Mouse (Mus musculus): ENCODE data around the gene Fam189a2. TPM values are rescaled to one million over a fixed set of nuclear protein-coding genes. Genes with fewer than 3 reads are reported as not detected.

Gene Fam189a2
- polyA plus RNA-seq, 1 experiment: 6.4 TPM

- Histone ChIP-seq H3K27ac (ENCODE audit: insufficient read depth, low read depth, low read length) (no peak overlapping the region), H3K4me1 (ENCODE audit: control insufficient read depth, insufficient read depth, insufficient read length, low read length) (peaks cover 8% of the 10 kb centered on the region), H3K4me3 (ENCODE audit: low read depth, low read length) (no peak overlapping the region), H3K36me3 (ENCODE audit: control insufficient read depth, insufficient read depth, low read length) (no peaks in the 10 kb centered on the region; the same call in 1 of the 2 replicates), H3K27me3 (ENCODE audit: control insufficient read depth, insufficient read depth, low read length) (no peaks in the 10 kb centered on the region)
- WGBS: 97% methylated on average over 8 of the region's 8 CpGs
- TF ChIP-seq POLR2A (IDR thresholded peaks at IDR 0.05; ENCODE audit: low read depth, low read length): no peak
- no peak for TF ChIP-seq CTCF (IDR thresholded peaks at IDR 0.05; ENCODE audit: extremely low read depth, insufficient read length, insufficient replicate concordance, low read depth, low read length)
Measured at GRCm38 (mm10) chr19:24012479-24012878, 18.3 kb downstream of the Fam189a2 start.

GRCm38 (mm10) chr19:24007638-24008360, 23.0 kb downstream of the Fam189a2 start:
- no peaks in the 10 kb centered on the region for H3K36me3 ChIP-seq (ENCODE audit: control insufficient read depth, insufficient read depth, low read length)
- TF ChIP-seq CTCF (IDR thresholded peaks at IDR 0.05; ENCODE audit: extremely low read depth, insufficient read length, insufficient replicate concordance, low read depth, low read length) (no peak), POLR2A (IDR thresholded peaks at IDR 0.05; ENCODE audit: low read depth, low read length) (no peak)
- 24% methylated on average over 4 of the region's 4 CpGs for WGBS
- no peak overlapping the region for H3K4me3 ChIP-seq (ENCODE audit: low read depth, low read length)
- no peaks in the 10 kb centered on the region for H3K27me3 ChIP-seq (ENCODE audit: control insufficient read depth, insufficient read depth, low read length)
- H3K4me1 ChIP-seq (ENCODE audit: control insufficient read depth, insufficient read depth, insufficient read length, low read length): no peaks in the 10 kb centered on the region
- no peak overlapping the region for H3K27ac ChIP-seq (ENCODE audit: insufficient read depth, low read depth, low read length)

- Histone ChIP-seq H3K4me3 (ENCODE audit: low read depth, low read length) (no peak overlapping the region), H3K36me3 (ENCODE audit: control insufficient read depth, insufficient read depth, low read length) (no peaks in the 10 kb centered on the region), H3K27me3 (ENCODE audit: control insufficient read depth, insufficient read depth, low read length) (no peaks in the 10 kb centered on the region), H3K27ac (ENCODE audit: insufficient read depth, low read depth, low read length) (no peak overlapping the region), H3K4me1 (ENCODE audit: control insufficient read depth, insufficient read depth, insufficient read length, low read length) (no peaks in the 10 kb centered on the region)
- TF ChIP-seq POLR2A (IDR thresholded peaks at IDR 0.05; ENCODE audit: low read depth, low read length): no peak
- TF ChIP-seq CTCF (IDR thresholded peaks at IDR 0.05; ENCODE audit: extremely low read depth, insufficient read length, insufficient replicate concordance, low read depth, low read length): no peak
- 87% methylated on average over 10 of the region's 10 CpGs for WGBS
Measured at GRCm38 (mm10) chr19:24007002-24007637, 23.7 kb downstream of the Fam189a2 start.

- WGBS: 88% methylated on average over 10 of the region's 10 CpGs
- TF ChIP-seq CTCF (IDR thresholded peaks at IDR 0.05; ENCODE audit: extremely low read depth, insufficient read length, insufficient replicate concordance, low read depth, low read length) (no peak), POLR2A (IDR thresholded peaks at IDR 0.05; ENCODE audit: low read depth, low read length) (no peak)
- Histone ChIP-seq H3K36me3 (ENCODE audit: control insufficient read depth, insufficient read depth, low read length) (no peaks in the 10 kb centered on the region), H3K4me1 (ENCODE audit: control insufficient read depth, insufficient read depth, insufficient read length, low read length) (no peaks in the 10 kb centered on the region), H3K4me3 (ENCODE audit: low read depth, low read length) (no peak overlapping the region), H3K27ac (ENCODE audit: insufficient read depth, low read depth, low read length) (no peak overlapping the region), H3K27me3 (ENCODE audit: control insufficient read depth, insufficient read depth, low read length) (no peaks in the 10 kb centered on the region)
Measured at GRCm38 (mm10) chr19:23995766-23996399, 34.9 kb downstream of the Fam189a2 start.

DNA sequence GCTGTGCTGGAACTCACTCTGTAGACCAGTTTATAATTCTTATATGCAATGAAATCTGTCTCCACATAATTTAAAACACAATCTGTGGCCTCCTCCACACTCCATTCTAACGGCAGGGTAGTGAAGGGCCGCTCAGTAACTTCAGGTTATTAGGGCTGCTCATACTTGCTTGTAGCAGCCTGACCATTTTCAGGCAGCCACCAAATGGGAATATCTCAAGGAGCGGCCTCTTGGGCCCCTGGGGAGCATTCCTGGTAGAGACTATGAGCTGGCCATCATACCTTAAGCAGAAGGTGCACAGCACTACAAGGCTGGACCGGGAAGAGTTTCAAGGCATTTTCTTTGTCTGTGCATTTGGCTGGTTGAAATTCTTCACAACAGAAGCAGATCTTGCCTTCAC, 42.7 kb downstream of the Fam189a2 start:
- H3K4me3 ChIP-seq (ENCODE audit: low read depth, low read length): no peak overlapping the region
- H3K36me3 ChIP-seq (ENCODE audit: control insufficient read depth, insufficient read depth, low read length): no peaks in the 10 kb centered on the region
- no peaks in the 10 kb centered on the region for H3K4me1 ChIP-seq (ENCODE audit: control insufficient read depth, insufficient read depth, insufficient read length, low read length)
- H3K27ac ChIP-seq (ENCODE audit: insufficient read depth, low read depth, low read length): no peak overlapping the region
- 91% methylated on average over 4 of the region's 4 CpGs for WGBS
- TF ChIP-seq POLR2A (IDR thresholded peaks at IDR 0.05; ENCODE audit: low read depth, low read length) (no peak), CTCF (IDR thresholded peaks at IDR 0.05; ENCODE audit: extremely low read depth, insufficient read length, insufficient replicate concordance, low read depth, low read length) (no peak)
- no peaks in the 10 kb centered on the region for H3K27me3 ChIP-seq (ENCODE audit: control insufficient read depth, insufficient read depth, low read length)

- Histone ChIP-seq H3K4me1 (ENCODE audit: control insufficient read depth, insufficient read depth, insufficient read length, low read length) (no peaks in the 10 kb centered on the region), H3K36me3 (ENCODE audit: control insufficient read depth, insufficient read depth, low read length) (no peaks in the 10 kb centered on the region), H3K27ac (ENCODE audit: insufficient read depth, low read depth, low read length) (no peak overlapping the region), H3K27me3 (ENCODE audit: control insufficient read depth, insufficient read depth, low read length) (no peaks in the 10 kb centered on the region), H3K4me3 (ENCODE audit: low read depth, low read length) (no peak overlapping the region)
- TF ChIP-seq CTCF (IDR thresholded peaks at IDR 0.05; ENCODE audit: extremely low read depth, insufficient read length, insufficient replicate concordance, low read depth, low read length): no peak
- no peak for TF ChIP-seq POLR2A (IDR thresholded peaks at IDR 0.05; ENCODE audit: low read depth, low read length)
- 45% methylated on average over 2 of the region's 2 CpGs for WGBS
Measured at GRCm38 (mm10) chr19:23987291-23987690, 43.5 kb downstream of the Fam189a2 start.

DNA sequence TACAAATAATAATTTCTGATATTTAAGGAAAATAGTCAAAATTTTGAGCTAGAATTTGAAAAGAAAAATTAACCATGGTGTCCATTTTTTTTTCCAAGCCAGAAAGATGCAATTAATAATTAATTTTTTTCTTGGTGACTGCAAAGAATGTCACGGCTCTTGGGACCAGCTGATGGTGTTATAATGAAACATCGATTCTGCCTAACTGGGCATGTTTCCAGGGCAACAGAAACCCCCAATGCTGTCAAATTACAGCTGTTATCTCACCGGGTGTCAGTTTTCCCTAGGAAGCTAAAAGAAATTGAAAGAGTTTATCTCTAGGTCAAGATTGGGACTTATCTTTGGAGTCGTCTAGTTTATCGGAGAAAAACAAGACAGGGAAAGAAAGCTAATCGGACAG, 46.6 kb downstream of the Fam189a2 start:
- no peaks in the 10 kb centered on the region for H3K36me3 ChIP-seq (ENCODE audit: control insufficient read depth, insufficient read depth, low read length)
- H3K27me3 ChIP-seq (ENCODE audit: control insufficient read depth, insufficient read depth, low read length): no peaks in the 10 kb centered on the region
- no peaks in the 10 kb centered on the region for H3K4me1 ChIP-seq (ENCODE audit: control insufficient read depth, insufficient read depth, insufficient read length, low read length)
- WGBS: 65% methylated on average over 6 of the region's 6 CpGs
- H3K4me3 ChIP-seq (ENCODE audit: low read depth, low read length): no peak overlapping the region
- H3K27ac ChIP-seq (ENCODE audit: insufficient read depth, low read depth, low read length): no peak overlapping the region
- TF ChIP-seq POLR2A (IDR thresholded peaks at IDR 0.05; ENCODE audit: low read depth, low read length) (no peak), CTCF (IDR thresholded peaks at IDR 0.05; ENCODE audit: extremely low read depth, insufficient read length, insufficient replicate concordance, low read depth, low read length) (no peak)
